Mouse (Mus musculus) liver (tissue): ENCODE measurements around the gene Arhgdia.
A peak's percentile ranks its signal among the peaks of the same experiment; 100 is the strongest.
"Not testable (repeated sequence)": the region's sequence is repeated elsewhere in the genome, so short reads cannot be mapped to it uniquely, and the experiment has no call there.

Source experiments
- DNase-seq: peaks from one replicate; pipeline ENCODE4 v3.0.0-alpha.2; 2020; ENCODE audit warnings: mixed read lengths

Gene Arhgdia

GRCm38 (mm10) chr11:120578024-120578693 is 3.3 kb downstream of the Arhgdia start:
- no peak for DNase-seq

GRCm38 (mm10) chr11:120577211-120578023 is 4.0 kb downstream of the Arhgdia start:
- DNase-seq, result no peak

- DNase-seq, result peak; percentile 40
Observed at GRCm38 (mm10) chr11:120576365-120576981, 5.0 kb downstream of the Arhgdia start.

GRCm38 (mm10) chr11:120575940-120576339 is 5.5 kb downstream of the Arhgdia start:
- DNase-seq, result no peak

- no peak for DNase-seq
Observed at GRCm38 (mm10) chr11:120575046-120575445, 6.4 kb downstream of the Arhgdia start.

- no peak for DNase-seq
Observed at GRCm38 (mm10) chr11:120574278-120574600, 7.2 kb downstream of the Arhgdia start.

- peak; percentile 36 for DNase-seq
Observed at GRCm38 (mm10) chr11:120573585-120574277, 7.7 kb downstream of the Arhgdia start.

- DNase-seq, result peak; percentile 99
Observed at GRCm38 (mm10) chr11:120572752-120573584, 8.5 kb downstream of the Arhgdia start, which contains the start of gene P4hb. Gene P4hb (minus strand): TSS chr11:120573253.

- no peak for DNase-seq
Observed at GRCm38 (mm10) chr11:120572417-120572751, 9.0 kb downstream of the Arhgdia start.

- no peak for DNase-seq
Observed at GRCm38 (mm10) chr11:120571754-120572416, 9.5 kb downstream of the Arhgdia start.

DNA sequence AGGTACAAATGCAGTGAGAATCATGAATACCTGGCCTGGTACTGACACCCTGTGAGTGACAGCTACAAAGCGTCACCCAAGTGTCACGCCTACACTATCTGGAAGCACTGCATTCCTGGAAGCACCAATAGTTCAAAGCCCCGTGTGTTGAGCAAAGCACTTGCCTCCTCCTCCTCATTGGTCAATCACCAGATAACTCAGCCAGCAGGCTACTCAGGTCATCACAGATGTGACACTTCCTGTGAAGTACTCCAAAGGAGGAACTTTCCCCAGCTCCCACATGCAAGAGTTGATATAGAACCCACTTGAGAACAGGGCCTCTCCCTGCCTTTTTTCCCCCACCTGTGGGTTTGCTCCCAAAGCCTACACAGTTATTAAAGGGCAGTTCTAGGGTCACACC is 10.3 kb downstream of the Arhgdia start:
- DNase-seq, result peak; percentile 46

DNA sequence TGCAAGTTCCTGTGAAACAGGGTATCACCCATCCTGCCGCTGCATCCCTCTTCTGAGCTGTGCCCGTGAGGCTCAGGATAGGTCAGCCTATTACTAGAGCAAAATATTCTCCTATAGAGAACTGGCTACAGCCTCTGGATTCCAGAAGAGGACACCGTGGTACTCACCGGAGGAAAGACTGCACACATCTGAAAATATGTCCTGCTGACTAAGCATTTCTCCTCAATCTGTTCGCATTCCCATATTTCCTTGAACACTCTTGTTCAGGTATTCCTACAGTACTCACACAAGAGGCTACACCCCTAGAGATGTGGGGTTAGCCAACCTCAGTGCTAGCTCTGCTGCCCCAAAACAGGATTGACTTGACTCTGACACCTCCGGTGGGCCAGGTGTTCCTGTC is 13.1 kb downstream of the Arhgdia start:
- no peak for DNase-seq

DNA sequence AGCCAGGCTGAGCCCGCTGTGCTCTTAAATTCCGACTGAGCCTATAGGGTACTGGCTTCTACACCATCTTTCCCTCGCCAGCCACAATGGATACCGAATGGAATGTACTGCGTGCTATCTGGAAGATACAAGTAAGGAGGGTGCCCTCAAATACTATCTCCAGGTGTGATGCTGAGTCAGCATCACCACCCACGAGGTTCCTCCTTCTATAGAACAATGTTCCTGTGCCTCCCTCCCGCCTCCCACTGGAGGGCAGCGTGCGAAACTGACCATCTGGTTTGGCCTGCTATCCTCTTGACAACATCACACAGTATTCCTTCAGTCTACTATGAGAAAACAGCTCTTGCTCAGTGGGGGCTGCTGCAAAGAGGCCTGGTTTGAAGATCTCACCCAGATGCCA is 16.3 kb downstream of the Arhgdia start:
- DNase-seq, result no peak

DNA sequence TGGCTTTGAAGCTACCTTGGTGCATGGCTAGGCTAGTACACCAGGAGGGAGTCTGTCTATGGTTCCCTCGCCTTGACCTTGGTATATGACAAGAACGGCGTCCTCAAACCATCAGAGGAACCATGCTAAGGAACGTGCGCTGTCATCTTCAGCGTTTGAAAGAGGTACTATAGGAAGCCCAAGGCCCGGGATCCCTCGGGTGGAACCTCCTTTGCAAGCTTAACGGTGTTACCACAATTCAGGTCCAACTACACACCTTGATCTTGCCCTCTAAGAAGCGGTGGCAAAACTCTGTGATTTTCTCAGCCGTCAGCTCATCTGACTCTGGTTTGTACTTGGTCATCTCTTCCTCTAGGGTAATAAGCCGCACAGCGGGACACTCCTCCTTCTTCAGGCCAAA is 18.5 kb downstream of the Arhgdia start:
- DNase-seq, result no peak

GRCm38 (mm10) chr11:120560952-120561728 is 20.3 kb downstream of the Arhgdia start:
- no peak for DNase-seq

DNA sequence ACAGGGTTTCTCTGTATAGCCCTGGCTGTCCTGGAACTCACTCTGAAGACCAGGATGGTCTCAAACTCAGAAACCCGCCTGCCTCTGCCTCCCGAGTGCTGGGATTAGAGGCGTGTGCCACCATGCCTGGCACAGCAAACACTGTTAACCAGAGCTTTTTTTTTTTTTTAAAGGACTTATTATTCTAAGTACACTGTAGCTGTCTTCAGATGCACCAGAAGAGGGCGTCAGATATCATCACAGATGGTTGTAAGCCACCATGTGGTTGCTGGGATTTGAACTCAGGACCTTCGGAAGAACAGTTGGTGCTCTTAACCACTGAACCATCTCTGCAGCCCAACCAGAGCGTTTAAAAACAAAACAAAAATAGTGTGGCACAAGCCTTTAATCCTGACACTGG is 22.6 kb downstream of the Arhgdia start:
- not testable (repeated sequence) for DNase-seq

DNA sequence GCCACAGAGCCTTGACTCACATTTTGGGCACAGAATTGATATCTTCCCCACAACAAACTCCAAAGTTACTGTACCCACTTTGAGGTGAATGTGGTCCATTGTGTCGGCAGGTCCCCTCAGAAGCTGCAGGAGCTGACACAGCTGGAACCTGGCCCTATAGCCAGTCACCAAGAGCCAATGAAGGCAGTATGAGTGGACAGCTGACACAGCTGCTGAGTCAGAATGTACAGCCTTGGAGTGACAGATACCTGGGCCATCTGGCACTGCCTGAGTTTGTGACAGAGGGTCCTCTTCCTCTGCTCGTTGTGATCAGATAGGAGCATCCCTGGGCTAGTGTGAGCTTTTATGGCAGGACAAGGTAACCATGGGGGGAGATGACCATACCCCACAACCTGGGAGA is 26.2 kb downstream of the Arhgdia start:
- no peak for DNase-seq

DNA sequence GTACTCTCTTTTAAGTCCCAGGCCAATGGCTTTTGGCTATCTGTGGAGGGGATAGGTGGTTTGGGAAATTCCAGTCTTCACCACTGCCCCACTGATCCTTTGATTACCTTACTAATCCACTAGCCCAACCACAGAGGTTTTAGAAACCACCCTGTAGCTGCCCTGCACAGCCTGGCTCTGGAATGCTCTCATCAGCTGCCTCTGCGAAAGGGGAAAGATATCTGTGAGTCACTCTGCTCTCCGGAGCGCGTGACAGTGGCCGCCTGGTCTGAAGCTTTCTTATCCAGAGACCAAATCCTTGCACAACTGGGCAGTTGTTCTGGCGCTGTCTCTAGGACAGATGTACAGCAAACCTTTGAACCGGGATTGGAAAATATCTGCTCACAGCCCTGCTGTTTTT is 26.6 kb downstream of the Arhgdia start:
- no peak for DNase-seq

GRCm38 (mm10) chr11:120552736-120553135 is 28.7 kb downstream of the Arhgdia start:
- no peak for DNase-seq

DNA sequence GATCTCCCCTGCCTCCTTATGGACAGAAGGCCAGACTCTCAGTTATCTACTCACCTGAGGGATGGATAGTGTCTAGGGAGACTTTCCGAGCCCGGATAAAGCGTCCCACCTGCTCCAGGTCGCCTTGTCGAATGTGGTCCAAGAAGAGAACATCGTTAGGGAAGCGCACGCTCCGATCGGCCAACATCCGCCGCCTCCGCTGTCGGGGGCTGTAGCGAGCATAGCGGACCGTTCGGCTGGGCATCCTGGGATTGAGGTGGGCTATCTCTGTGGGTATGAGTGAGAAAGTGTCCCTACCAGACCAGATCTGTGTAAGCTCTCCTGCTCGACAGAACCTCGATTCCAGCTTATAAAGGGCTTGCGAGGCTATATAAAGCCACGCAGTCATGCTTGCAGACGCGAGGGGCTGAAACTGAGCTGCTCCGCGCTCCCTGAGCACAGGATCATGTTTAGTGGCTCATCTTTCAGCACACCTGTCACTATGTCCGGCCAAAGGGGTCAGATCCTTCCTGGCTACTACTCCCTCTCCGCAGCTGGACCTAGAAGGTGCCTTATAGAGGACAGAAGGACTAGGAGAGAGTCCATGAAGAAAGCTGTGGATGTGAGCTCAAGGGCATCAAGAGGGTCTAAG is 30.5 kb downstream of the Arhgdia start, which contains the start of gene Ppp1r27:
Gene Ppp1r27 (minus strand): TSS at position 323 of the 631 bp plus-strand sequence.
- no peak for DNase-seq
